Mouse (Mus musculus) retina, postnatal 1 day (tissue): ENCODE measurements around the gene Gsta4.
A peak's percentile ranks its signal among the peaks of the same experiment; 100 is the strongest.
"Not testable (repeated sequence)": the region's sequence is repeated elsewhere in the genome, so short reads cannot be mapped to it uniquely, and the experiment has no call there.

Experiments
- DNase-seq: peaks from one replicate; pipeline ENCODE4 v3.0.0-alpha.2; 2012

Gene Gsta4

DNA sequence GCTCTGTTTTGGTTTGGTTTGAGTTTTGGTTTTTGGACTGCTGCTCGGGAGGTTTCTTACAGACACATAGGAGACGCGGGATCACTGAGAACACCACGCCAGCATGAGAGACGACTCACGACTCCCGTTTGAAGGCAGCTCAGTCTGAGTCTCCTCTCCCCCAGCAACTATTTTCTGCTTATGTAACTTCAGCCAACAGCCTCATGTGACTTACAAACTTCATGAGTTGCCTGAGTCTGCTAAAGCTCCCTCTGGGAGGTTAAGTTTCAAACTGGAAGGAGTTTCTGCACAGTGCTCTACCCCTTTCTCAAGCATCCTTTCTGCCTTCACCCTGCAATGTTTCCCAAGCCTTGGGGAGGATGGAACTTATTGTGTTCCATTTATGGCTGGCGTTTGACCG is 3.1 kb downstream of the Gsta4 start:
- DNase-seq, result no peak

DNA sequence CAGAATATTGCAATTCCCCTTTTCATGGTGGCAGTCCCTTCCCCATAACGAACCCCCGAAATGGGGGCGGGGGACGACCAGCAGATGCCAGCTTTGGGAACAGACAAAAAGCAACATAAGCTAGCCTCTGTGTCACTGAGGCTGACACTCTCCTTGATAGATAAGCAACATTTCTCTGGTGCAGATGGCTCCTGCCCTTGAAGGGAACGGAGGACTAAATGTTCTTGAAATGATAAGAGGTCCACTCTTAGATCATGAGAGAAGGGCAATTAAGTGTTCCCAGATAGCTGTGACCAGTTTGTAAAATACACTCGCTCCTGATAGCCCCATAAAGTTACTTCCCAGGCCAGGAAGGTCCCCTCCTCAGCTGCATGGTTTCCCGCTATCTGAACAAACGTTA is 6.3 kb downstream of the Gsta4 start:
- no peak for DNase-seq

DNA sequence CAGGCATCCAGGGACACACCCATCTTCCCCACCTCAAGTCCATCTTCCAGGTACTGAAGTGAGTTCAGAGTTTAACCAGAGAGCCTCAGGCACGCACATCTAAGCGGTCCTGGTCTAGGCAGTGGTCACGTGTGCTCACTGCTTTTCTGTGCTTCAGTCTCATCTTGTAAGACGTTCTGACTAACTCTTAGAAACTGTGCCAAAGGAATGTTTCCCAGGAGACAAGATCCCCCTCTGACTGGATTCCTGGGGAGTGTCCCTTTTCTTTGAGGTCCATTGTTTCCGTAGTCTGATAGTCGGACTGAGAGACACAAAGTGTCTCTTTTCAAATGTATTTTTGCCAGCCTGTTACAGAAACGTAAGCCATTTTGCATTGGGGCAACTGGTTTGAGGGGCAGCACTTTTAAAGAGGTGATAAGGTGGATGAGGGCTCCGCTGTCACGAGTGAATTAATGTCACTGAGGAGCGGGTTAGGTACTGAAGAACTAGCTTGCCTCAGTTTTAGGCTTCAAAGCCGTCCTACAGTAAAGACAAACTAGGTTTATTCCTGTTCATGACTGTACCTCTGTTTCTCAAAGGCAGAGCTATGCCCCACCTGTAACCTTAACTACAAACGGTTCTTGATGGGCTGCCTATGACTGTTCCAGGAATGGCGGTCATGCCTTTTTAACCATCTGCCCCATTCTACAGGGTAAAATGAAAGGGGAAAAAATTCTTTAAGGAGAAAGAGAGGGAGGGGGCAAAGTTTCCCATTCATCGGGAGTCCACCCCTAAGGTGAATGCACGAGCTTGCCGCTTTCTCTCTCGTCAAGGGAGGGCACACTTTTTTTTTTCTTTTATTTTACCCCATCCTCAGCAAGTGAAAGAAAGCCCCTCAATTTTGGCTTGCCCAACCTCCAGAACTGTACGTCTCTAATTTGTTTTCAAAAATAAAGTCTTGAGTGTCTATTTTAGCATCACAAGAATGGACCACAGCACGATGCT is 8.4 kb downstream of the Gsta4 start:
- DNase-seq, result peak; percentile 37

DNA sequence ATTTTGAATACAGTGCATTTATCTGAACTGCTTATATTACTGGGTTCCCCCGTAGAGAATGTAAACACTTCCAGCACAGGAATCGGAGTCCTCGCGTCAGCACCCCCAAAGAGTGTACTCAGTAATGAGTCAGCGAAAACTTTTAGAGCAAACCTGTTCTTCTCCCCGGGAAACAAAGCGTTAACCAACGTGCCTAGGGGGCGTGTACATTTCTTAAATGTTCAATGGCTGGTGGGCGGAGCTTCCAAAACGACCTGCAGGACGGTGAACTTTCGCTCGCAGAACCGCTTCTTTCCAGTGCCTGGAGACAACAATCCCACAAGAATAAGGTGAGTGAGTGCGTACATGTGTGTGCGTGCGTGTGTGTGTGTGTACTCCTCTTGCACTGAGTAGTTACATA is 9.2 kb downstream of the Gsta4 start:
- peak; percentile 87 for DNase-seq

DNA sequence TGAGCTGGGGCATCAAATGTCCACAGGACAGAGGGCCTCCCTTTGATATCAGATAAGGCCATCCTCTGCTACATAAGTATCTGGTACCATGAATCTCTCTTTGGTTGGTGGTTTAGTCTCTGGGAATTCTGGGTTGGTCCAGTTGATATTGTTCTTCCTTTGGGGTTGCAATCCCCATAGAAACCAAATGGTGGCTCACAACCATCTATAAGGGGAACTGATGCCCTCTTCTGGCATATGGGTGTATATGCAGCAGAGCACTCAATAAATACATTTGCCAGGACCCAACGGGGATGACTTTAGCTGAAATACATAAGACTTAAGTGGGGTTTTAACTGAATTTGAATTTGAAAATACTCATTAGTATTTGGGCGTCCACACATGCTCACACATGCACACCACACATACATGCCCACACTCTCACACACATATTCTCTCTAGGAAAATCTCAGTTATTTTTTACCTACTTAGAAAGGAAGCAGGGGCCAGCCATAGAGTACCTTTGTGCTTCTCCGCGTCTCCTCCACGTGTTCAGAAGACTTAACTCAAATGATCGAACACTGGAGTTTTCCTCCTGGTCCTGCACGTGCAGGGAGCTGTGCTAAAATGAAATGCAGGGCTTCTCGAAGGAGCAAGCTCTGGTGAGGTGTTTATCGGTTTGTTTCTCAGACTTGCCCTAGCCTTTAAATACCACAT is 11.5 kb downstream of the Gsta4 start:
- DNase-seq, result peak; percentile 88

DNA sequence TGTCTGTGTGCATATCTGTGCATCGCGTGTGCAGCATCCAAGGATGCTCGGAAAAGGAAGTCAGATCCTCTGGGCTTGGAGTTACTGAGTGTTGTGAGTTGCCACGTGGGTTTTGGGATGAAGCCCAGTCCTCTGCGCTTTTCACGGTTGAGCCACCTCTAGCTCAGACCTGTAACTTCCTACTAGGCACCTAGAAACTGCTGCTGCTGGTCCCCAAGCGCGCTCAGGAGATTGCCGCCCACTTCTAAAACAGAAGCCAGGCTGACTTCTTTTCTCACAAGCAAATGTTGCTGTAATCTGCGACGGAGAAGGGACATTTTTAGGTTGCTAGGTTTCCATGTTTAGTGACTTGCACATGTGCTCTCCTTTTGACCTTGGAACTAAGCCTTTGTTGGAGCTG is 12.5 kb downstream of the Gsta4 start:
- no peak for DNase-seq

DNA sequence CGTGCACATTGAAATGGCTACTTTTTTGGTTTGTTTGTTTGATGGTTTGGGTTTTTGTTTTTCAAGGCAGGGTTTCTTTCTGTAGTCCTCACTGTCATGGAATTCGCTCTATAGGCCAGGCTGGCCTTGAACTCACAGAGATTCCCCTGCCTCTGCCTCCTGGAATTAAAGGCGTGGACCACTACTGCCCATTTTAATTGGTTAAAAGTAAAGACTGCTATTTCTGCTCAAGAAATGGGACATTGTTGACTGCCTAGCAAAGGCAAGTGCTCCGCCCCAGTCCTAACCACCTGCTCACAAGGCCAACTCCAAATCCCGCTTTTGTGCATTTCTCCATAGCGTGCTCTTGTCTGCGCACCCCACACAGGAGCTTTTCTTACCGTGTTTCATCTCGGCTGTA is 15.2 kb downstream of the Gsta4 start:
- no peak for DNase-seq

DNA sequence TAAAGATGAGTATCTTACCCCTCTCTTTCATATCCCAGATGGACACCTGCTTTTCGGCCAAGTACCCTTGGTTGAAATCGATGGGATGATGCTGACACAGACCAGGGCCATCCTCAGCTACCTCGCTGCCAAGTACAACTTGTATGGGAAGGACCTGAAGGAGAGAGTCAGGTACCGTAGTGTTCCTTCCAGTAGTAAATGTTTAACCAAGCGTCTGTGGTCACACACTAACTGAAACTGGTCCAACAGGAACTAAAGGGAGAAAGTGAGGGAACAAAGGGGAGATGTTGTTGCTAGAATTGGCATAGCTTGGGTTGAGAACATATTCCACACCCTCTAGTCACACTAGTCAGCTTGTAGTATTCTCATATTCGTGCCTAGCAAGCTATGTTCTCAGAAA is 21.6 kb downstream of the Gsta4 start:
- no peak for DNase-seq

DNA sequence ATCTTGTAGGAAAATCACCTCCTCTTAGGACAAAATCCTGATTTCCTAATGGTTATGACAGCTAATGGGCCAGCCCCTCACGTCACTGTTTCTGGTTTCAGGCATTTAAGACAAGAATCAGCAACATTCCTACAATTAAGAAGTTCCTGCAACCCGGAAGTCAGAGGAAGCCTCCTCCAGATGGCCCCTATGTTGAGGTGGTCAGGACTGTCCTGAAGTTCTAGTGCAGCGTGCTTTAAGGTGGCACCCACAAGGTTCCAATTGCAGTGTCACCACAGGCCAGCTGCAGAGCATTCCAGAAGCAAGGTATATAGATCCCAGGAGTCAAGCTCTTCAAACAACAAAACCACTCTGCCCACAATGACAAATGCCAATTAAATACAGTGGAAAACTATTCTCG is 26.4 kb downstream of the Gsta4 start:
- DNase-seq, result no peak

DNA sequence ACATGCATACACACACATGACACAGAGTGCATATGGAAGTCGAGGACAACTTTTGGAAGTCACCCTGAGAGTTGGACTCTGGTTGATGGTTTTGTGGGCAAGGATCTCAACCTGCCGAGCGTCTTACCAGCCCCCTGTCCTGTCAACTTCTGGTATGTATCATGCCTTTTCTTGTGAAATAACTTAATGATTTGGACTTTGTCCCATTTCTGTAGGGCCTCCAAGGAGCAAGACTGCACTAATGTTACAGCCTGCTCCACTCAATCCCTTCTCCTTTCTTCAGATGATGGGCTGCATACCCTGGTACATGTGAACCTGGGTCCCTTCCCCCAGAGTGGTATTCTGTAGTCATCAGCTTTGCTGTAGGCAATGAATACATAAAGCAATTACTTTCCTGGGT is 27.5 kb downstream of the Gsta4 start:
- DNase-seq, result no peak

DNA sequence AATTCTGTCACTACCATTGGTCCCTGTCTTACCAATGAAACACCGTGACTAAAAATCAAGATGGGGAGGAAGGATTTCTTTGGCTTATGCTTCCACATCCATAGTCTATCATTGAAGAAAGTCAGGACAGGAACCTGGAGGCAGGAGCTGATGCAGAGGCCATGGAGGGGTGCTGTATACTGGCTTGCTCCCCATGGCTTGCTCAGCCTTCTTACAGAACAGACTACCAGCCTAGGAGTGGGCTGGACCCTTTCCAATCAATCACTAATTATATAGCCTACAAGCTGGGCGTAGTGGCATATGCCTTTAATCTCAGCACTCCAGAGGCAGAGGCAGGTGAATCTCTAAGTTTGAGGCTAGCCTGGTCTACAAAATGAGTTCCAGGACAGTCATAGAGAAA is 28.2 kb downstream of the Gsta4 start:
- DNase-seq, result no peak

DNA sequence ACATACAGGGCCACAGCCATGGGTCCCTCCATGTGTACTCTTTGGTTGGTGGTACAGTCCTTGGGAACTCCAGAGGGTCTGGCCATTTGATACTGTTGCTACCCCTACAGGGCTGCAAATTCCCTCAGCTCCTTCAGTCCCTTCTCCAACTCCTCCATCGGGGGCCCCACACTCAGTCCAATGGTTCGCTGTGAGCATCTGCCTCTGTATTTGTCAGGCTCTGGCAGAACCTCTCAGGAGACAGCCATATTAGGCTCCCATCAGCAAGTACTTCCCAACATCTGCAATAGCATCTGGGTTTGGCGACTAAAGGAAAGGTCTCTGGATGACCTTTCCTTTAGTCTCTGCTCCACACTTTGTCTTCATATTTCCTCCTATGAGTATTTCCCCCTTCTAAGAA is 28.9 kb downstream of the Gsta4 start:
- DNase-seq, result no peak

DNA sequence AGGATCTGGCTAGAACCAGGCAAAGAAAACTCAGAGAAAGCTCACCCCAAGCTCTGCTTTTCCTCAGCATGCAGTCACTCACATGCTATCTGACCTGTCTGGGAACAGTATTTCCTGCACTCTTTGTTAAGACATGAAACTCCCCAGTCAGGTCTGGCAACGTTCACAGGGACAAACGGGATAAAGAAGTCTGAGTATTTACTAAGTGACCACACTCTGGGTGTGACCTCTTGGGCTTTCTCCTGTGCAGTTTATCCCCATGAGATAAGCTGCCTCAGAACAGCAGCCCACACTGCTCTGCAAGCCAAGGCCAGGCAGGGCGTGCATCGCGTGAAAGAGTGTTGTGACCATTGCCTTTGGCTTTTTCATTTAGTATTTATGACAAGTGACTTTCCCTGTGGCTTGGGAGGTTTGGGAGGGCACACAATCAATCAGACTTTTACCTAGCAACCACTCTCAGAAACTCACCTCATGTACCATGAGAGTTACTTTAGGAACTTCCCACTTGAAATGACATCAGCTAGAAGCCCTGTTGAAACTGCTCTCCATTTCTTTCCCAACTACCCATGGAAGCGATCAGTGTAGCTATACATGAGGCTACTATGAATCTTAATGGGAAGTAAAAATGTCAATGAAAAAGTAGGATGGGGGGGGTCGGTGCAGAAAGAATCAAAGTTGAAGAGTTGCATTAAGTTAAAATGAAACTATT is 29.9 kb downstream of the Gsta4 start:
- no peak for DNase-seq

DNA sequence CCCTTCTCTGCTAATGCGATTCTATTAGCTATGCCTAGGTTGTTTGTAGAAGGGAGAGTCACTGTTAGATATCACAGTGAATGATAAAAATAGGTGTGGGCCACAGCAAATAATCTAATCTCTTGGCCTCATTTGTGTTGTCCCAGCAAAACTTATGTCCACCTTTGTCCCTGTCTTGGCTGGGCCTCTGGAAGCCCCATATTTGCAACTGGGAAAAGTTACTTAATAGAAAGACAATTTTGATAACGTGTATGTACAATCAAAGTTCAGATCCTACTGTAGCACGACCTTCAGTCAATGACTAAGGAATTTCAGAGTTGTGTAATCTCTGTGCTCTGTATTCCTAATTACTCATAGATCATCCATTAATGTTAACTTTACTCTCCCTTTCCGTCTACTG is 34.5 kb downstream of the Gsta4 start:
- no peak for DNase-seq

DNA sequence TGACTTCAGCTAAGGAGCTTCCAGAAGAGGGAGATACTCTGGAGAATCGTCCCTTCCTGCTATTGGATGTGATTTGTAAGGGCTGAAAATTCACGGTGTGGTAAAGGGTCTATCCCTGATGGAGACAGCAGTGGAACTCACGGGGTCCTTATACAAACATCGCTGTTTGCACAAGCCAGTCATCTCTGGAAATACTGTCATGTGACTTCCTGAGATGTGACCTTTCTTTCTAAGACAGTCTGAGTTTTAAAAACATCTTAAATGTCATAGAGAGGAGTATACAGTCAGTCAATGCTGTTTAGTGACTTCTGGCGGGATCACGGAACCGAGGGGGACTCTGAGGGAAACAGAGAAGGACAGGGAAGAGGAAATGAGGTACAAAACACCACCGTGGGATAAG is 40.0 kb downstream of the Gsta4 start:
- DNase-seq, result no peak

DNA sequence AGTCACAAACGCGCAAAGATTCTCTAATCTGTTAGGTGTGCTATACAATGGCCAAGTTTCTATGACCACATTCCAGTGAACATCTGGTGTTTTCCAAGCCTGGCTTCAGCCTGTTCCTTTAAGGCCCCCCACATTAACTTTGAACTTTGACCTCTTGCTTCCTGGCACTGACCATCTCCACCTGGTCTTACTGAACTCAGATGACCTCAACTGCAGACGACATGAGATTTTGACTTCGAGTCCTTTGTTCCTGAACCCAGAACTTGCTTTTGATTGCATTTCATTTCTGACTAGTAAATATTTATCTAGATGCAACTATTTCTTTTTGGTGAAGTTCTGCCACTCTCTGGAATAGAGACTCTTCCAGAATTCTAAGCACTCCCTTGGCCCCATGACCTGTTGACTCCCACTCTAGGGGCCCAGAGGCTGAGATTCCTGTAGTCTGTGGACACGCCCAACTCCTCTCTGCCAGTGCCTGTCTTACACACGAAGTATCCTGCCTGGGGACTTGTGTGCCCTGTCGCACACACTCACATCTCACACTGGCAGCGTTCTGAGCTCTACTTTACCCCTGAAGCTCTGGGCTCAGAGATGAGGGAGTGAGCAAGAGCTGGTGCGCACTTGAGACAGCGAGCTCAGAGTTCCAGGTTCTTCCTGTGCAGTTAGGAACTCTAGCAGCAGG is 40.8 kb downstream of the Gsta4 start:
- DNase-seq, result no peak

DNA sequence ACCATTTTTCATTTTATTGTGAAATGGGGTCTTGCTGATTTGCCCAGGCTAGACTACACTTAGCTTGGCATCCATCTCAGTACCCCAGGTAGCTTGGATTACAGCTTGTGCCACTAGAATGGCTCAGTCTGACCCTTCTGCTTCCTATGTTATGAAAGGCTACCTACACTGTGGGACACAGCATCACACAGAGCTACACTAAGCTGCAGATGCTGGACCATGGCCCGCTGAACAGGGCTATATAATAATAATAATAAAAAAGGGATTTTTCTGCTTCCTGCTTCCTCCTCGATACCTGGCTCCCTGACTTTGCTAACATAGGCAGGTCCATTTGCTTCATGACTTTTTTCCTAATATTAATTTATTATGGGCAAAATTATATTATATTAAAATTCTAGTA is 41.8 kb downstream of the Gsta4 start:
- no peak for DNase-seq

DNA sequence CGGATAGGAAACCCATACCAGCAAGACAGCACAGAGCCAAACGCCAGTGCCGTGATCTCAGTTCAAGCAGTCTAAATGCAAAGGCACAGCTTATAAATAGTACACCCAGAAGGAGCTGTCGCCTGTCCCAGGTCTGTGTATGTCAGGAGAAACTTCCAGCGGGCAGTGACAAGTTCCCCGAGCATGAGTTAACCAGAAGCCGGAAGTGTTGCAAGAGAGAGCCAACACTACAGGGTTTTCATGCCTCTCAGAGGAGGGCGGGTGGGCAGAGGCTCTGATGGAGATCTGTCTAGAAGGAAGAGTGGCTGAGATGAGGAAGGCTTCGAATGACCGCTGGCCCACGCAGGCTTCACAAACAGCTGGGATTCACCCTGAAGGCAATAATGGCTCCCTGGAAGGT is 42.7 kb downstream of the Gsta4 start:
- DNase-seq, result no peak

DNA sequence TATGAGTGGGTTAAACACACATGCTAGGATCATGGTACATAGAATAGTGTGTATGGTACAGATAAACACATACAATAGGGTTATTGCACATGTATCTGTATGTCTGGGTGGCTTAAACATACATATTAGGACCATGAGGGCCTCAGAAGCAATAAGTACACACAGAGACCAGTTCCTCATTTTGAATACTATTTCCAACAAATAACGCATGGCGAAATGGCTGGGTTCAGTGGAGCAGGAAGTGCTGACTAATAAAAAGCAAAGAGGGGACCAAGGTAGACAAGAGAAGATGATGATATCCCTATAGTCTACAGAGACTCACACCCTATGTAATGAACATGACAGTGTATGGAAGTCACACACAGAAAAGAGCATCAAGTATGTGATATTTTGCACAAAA is 45.5 kb downstream of the Gsta4 start:
- DNase-seq, result no peak

DNA sequence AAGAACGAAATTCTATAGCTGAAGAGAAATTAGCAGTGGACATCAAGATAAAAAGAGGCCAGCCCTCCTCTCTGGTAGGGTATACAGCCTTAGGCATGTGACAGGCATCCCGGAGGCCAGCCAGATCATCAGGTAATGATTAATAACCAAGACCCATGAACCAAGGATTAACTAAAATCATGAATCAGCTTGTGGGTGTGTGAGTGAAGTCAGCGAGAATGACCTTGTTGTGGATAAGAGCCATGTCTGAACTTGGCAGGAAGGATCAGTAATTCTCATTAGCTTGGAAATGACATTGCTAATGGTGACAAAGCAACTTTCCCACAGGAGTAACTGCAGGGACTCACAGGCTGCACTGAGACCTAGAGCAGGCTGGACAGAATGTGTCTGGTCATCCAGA is 47.1 kb downstream of the Gsta4 start:
- DNase-seq, result not testable (repeated sequence)

DNA sequence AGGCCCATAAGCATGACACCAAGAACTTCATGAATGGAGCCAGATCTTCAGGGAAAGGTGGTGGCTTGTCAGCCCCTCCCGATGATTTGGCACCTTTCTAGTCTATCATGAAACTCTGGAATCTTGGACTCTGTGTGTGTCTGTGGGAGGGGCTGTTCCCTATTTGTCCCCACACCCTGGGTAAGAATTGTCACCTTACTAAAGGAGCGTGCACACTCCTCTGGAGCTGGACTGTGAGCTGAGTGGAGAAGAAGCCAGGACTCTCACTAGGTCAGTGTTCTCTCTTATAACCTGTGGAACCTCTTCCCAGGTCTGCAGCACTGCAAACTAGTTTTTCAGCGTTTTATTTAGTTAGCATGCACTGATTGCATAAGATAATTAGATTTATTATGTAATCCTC is 47.9 kb downstream of the Gsta4 start, which contains the start of gene Gsta1:
Gene Gsta1, plus strand, starts transcription at position 196 of the 400 bp plus-strand sequence.
- not testable (repeated sequence) for DNase-seq

DNA sequence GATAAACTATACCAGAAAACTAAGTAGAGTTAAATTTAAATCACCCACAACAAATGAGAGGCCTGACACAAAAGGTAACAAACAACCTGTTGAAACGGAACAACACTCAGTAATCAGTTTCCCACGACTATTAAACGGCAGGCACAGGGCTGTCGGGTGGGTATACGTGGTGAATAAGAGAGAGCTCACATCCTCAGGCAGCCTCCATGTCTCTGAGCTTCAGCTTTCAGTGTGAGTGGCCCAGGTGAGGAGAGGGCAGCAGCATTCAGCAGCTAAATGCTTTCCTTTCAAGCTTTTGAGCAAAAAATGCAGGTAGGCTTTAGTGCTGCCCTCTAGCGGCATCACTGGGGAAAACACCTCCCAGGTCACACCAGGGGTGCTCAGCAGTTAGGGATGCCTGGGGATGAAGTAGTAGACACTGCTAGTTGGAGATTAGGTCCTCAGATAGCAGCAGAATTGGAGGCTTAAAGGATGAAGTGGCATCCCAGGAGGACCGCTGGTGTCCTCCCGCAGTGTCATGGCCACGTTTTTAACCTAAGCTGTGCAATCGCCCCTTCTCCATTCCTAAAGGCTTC is 50.6 kb downstream of the Gsta4 start:
- DNase-seq, result not testable (repeated sequence)
